Mouse (Mus musculus): ENCODE measurements around the gene Bcl2l2.
A peak's percentile ranks its signal among the peaks of the same experiment; 100 is the strongest.

Gene Bcl2l2

GRCm38 (mm10) chr14:54885309-54885708, 2.1 kb downstream of the Bcl2l2 start:
- no peak for ATAC-seq (ENCODE audit: insufficient number of reproducible peaks, low FRiP score, low TSS enrichment)

- ATAC-seq (ENCODE audit: insufficient number of reproducible peaks, low FRiP score, low TSS enrichment) = no peak
Measured at GRCm38 (mm10) chr14:54892200-54892599, 9.0 kb downstream of the Bcl2l2 start, which contains the start of gene Pabpn1. Gene Pabpn1 (plus strand): TSS chr14:54892500.

GRCm38 (mm10) chr14:54893651-54894181, 10.5 kb downstream of the Bcl2l2 start:
- ATAC-seq (ENCODE audit: insufficient number of reproducible peaks, low FRiP score, low TSS enrichment) = peak; percentile 97

GRCm38 (mm10) chr14:54894296-54895151, 11.3 kb downstream of the Bcl2l2 start:
- peak; percentile 18; the same call in 1 of the 2 replicates for ATAC-seq (ENCODE audit: insufficient number of reproducible peaks, low FRiP score, low TSS enrichment)

- no peak for ATAC-seq (ENCODE audit: insufficient number of reproducible peaks, low FRiP score, low TSS enrichment)
Measured at GRCm38 (mm10) chr14:54897445-54897844, 14.3 kb downstream of the Bcl2l2 start.

GRCm38 (mm10) chr14:54900383-54900782, 17.2 kb downstream of the Bcl2l2 start:
- peak; percentile 78; the same call in 1 of the 2 replicates for ATAC-seq (ENCODE audit: insufficient number of reproducible peaks, low FRiP score, low TSS enrichment)

GRCm38 (mm10) chr14:54903641-54904040, 20.5 kb downstream of the Bcl2l2 start:
- ATAC-seq (ENCODE audit: insufficient number of reproducible peaks, low FRiP score, low TSS enrichment) = no peak

- ATAC-seq (ENCODE audit: insufficient number of reproducible peaks, low FRiP score, low TSS enrichment) = no peak
Measured at GRCm38 (mm10) chr14:54908682-54909081, 25.5 kb downstream of the Bcl2l2 start.

- ATAC-seq (ENCODE audit: insufficient number of reproducible peaks, low FRiP score, low TSS enrichment) = no peak; the same call in 1 of the 2 replicates
Measured at GRCm38 (mm10) chr14:54912109-54912850, 29.1 kb downstream of the Bcl2l2 start.

- peak; percentile 78 for ATAC-seq (ENCODE audit: insufficient number of reproducible peaks, low FRiP score, low TSS enrichment)
Measured at GRCm38 (mm10) chr14:54912886-54913285, 29.7 kb downstream of the Bcl2l2 start, which contains the start of gene Slc22a17. Gene Slc22a17 (minus strand): TSS chr14:54913132.

GRCm38 (mm10) chr14:54913343-54913742, 30.2 kb downstream of the Bcl2l2 start:
- ATAC-seq (ENCODE audit: insufficient number of reproducible peaks, low FRiP score, low TSS enrichment) = no peak

GRCm38 (mm10) chr14:54920076-54920685, 37.0 kb downstream of the Bcl2l2 start:
- no peak for ATAC-seq (ENCODE audit: insufficient number of reproducible peaks, low FRiP score, low TSS enrichment)

- no peak for ATAC-seq (ENCODE audit: insufficient number of reproducible peaks, low FRiP score, low TSS enrichment)
Measured at GRCm38 (mm10) chr14:54924641-54925348, 41.6 kb downstream of the Bcl2l2 start.

- peak; percentile 54; the same call in 1 of the 2 replicates for ATAC-seq (ENCODE audit: insufficient number of reproducible peaks, low FRiP score, low TSS enrichment)
Measured at GRCm38 (mm10) chr14:54925349-54926342, 42.5 kb downstream of the Bcl2l2 start, which contains the start of gene Efs. Gene Efs (minus strand): TSS chr14:54926126.

- no peak for ATAC-seq (ENCODE audit: insufficient number of reproducible peaks, low FRiP score, low TSS enrichment)
Measured at GRCm38 (mm10) chr14:54926401-54927158, 43.4 kb downstream of the Bcl2l2 start.

- no peak for ATAC-seq (ENCODE audit: insufficient number of reproducible peaks, low FRiP score, low TSS enrichment)
Measured at GRCm38 (mm10) chr14:54927296-54927695, 44.1 kb downstream of the Bcl2l2 start.

- ATAC-seq (ENCODE audit: insufficient number of reproducible peaks, low FRiP score, low TSS enrichment) = no peak
Measured at GRCm38 (mm10) chr14:54929801-54930200, 46.6 kb downstream of the Bcl2l2 start.

GRCm38 (mm10) chr14:54930431-54930830, 47.3 kb downstream of the Bcl2l2 start:
- ATAC-seq (ENCODE audit: insufficient number of reproducible peaks, low FRiP score, low TSS enrichment) = no peak
